Mouse (Mus musculus) small intestine, adult 2 months (tissue): ENCODE measurements around the gene Igll1.

ENCODE experiments used
- CTCF ChIP-seq: fragments of 200-500 bp; IDR thresholded peaks from 2 replicates; pipeline ENCODE4 v1.5.1; 2012; ENCODE audit warnings: low read depth, mild to moderate bottlenecking, control low read depth, inconsistent platforms, low read length, moderate library complexity, mixed read lengths; ENCODE audit not compliant: insufficient replicate concordance, insufficient read length; ENCODE audit errors: extremely low read depth
- POLR2A ChIP-seq: fragments of 200-500 bp; IDR thresholded peaks from 2 replicates; pipeline ENCODE4 v1.6.1; 2012; ENCODE audit warnings: low read depth, mild to moderate bottlenecking, control low read depth, inconsistent platforms, low read length, moderate library complexity

- no peak for TF ChIP-seq CTCF
- no peak for TF ChIP-seq POLR2A
Observed at GRCm38 (mm10) chr16:16826223-16826622, 37.6 kb downstream of the Igll1 start.
